Mouse (Mus musculus): ENCODE measurements at regions not wholly inside any gene's neighbourhood (a gene's known extent, or its start where the extent isn't known, plus 50 kb on each side); places are given as distances from the start of the nearest gene placed in this dataset.
A peak's percentile ranks its signal among the peaks of the same experiment; 100 is the strongest.

DNA sequence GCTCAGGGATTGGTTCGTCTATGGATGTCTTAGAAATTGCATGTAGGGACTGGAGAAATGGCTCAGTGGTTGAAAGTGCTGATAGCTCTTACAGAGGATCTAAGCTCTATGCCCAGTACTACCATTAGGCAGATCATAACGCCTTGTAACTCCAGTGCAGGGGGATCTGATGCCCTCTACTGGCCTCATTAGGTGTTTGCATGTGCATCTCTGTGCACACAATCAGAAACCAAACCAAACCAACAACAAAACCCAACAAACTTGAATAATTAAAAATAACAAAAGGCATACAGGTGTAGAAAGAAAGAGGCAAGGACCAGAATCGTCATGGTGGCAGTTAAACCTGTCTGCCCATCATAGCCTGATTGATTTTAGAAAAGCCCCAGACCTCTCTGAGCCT is 986.3 kb downstream of the Adgrl2 start:
- Histone ChIP-seq H3K4me3 (no peak overlapping the region), H3K4me2 (ENCODE audit: low read depth) (no peak overlapping the region), H3ac (ENCODE audit: control insufficient read depth, insufficient read length) (no peak overlapping the region), H3K27me3 (ENCODE audit: control insufficient read depth, insufficient read depth, insufficient read length) (no peaks in the 10 kb centered on the region), H3K79me2 (ENCODE audit: control insufficient read depth, insufficient read depth) (no peaks in the 10 kb centered on the region), H3K36me3 (ENCODE audit: control insufficient read depth, insufficient read depth) (no peaks in the 10 kb centered on the region)
- no peak for TF ChIP-seq TCF12 (IDR thresholded peaks at IDR 0.05; ENCODE audit: insufficient read depth, poor library complexity, severe bottlenecking)
- no peak for TF ChIP-seq MYOD1 (IDR thresholded peaks at IDR 0.05; ENCODE audit: control insufficient read depth in 1 of 3, insufficient read length in 2 of 3, low read depth in 2 of 3)
- no peak for TF ChIP-seq E2F4 (IDR thresholded peaks at IDR 0.05; ENCODE audit: insufficient read depth)
- no peak for TF ChIP-seq TCF3 (IDR thresholded peaks at IDR 0.05; ENCODE audit: insufficient read length, low read depth)
- TF ChIP-seq MYOG (IDR thresholded peaks at IDR 0.05; ENCODE audit: control insufficient read depth in 1 of 3, insufficient read depth in 1 of 3, insufficient read length in 2 of 3, low read depth in 2 of 3): no peak
- no peak for TF ChIP-seq POLR2A (IDR thresholded peaks at IDR 0.05; ENCODE audit: insufficient read length, low read depth)
- no peak for TF ChIP-seq REST (IDR thresholded peaks at IDR 0.05; ENCODE audit: insufficient read depth, insufficient read length)
- TF ChIP-seq MAX (IDR thresholded peaks at IDR 0.05; ENCODE audit: low read depth): no peak
- no peak for TF ChIP-seq SRF (IDR thresholded peaks at IDR 0.05; ENCODE audit: control insufficient read depth, insufficient read length, low read depth)
- no peak for TF ChIP-seq USF1 (IDR thresholded peaks at IDR 0.05; ENCODE audit: low read depth)
- TF ChIP-seq POLR2AphosphoS2 (IDR thresholded peaks at IDR 0.05; ENCODE audit: insufficient read length, low read depth): no peak
- TF ChIP-seq CEBPB (IDR thresholded peaks at IDR 0.05; ENCODE audit: insufficient read depth, poor library complexity, severe bottlenecking): no peak

DNA sequence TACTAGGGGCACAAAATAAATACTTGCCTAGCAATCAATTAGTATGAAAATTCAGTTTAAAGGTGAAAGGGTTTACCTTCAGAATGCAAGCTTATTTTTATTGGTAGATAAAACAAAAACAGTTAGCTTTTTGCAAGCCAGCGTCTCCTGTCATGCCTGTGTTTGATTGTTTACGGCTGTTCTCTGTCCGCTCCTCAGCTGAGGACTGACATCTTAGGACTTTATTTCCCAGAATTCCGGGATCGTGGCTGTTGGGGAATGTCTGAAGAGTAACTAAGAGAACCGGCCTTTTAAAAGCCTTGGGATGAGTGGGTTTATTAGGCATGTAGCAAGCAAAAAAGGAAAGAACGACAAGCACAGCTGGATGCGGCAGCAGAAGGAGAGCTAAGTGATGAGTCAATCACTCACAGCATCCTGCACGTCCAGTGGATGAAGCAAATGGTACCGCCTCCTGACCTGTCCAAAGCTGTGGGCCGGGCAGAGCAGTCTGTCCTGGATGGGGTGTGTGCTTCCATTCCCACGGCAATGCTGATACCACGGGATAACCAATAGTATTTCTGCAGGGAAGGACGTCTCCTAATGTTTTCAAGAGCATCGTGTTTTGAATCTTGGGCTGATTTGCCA is 990.9 kb downstream of the Adgrl2 start:
- Histone ChIP-seq H3K27me3 (ENCODE audit: control insufficient read depth, insufficient read depth, insufficient read length) (no peaks in the 10 kb centered on the region), H3K79me2 (ENCODE audit: control insufficient read depth, insufficient read depth) (no peaks in the 10 kb centered on the region), H3K4me2 (ENCODE audit: low read depth) (peak overlapping the region; percentile 28)

DNA sequence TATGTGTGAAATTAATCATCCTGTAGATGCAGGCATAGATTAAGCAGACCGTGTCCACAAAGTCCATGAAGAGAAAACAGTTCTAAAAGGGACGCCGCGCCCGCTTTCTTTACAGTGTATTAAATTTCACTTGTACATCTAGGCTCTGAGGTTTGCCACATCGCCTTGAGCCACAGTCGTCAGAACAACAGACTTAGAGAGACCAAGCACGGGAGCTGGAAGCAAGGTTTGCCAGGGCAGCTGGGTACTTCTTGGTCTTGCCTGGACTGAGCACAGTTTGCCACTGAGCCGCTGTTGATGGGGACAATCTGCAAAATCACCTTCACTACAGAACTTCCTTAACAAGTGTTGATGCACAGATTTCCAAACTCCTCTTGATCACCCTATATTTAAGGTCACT is 998.6 kb downstream of the Adgrl2 start:
- Histone ChIP-seq H3K4me3 (no peak overlapping the region), H3K79me2 (ENCODE audit: control insufficient read depth, insufficient read depth) (no peaks in the 10 kb centered on the region), H3K27me3 (ENCODE audit: control insufficient read depth, insufficient read depth, insufficient read length) (no peaks in the 10 kb centered on the region), H3K4me2 (ENCODE audit: low read depth) (no peak overlapping the region), H3ac (ENCODE audit: control insufficient read depth, insufficient read length) (no peak overlapping the region), H3K36me3 (ENCODE audit: control insufficient read depth, insufficient read depth) (no peaks in the 10 kb centered on the region)
- no peak for TF ChIP-seq POLR2A (IDR thresholded peaks at IDR 0.05; ENCODE audit: insufficient read length, low read depth)
- no peak for TF ChIP-seq MYOD1 (IDR thresholded peaks at IDR 0.05; ENCODE audit: control insufficient read depth in 1 of 3, insufficient read length in 2 of 3, low read depth in 2 of 3)
- TF ChIP-seq MYOG (IDR thresholded peaks at IDR 0.05; ENCODE audit: control insufficient read depth in 1 of 3, insufficient read depth in 1 of 3, insufficient read length in 2 of 3, low read depth in 2 of 3): no peak
- no peak for TF ChIP-seq E2F4 (IDR thresholded peaks at IDR 0.05; ENCODE audit: insufficient read depth)
- TF ChIP-seq USF1 (IDR thresholded peaks at IDR 0.05; ENCODE audit: low read depth): no peak
- no peak for TF ChIP-seq CEBPB (IDR thresholded peaks at IDR 0.05; ENCODE audit: insufficient read depth, poor library complexity, severe bottlenecking)
- TF ChIP-seq TCF3 (IDR thresholded peaks at IDR 0.05; ENCODE audit: insufficient read length, low read depth): no peak
- no peak for TF ChIP-seq TCF12 (IDR thresholded peaks at IDR 0.05; ENCODE audit: insufficient read depth, poor library complexity, severe bottlenecking)
- TF ChIP-seq MAX (IDR thresholded peaks at IDR 0.05; ENCODE audit: low read depth): no peak
- no peak for TF ChIP-seq REST (IDR thresholded peaks at IDR 0.05; ENCODE audit: insufficient read depth, insufficient read length)
- TF ChIP-seq POLR2AphosphoS2 (IDR thresholded peaks at IDR 0.05; ENCODE audit: insufficient read length, low read depth): no peak
- no peak for TF ChIP-seq SRF (IDR thresholded peaks at IDR 0.05; ENCODE audit: control insufficient read depth, insufficient read length, low read depth)

More for the DNA sequence above, 990.9 kb downstream of the Adgrl2 start:
- Histone ChIP-seq H3K36me3 (ENCODE audit: control insufficient read depth, insufficient read depth) (no peaks in the 10 kb centered on the region), H3K4me3 (no peak overlapping the region), H3ac (ENCODE audit: control insufficient read depth, insufficient read length) (no peak overlapping the region)
- TF ChIP-seq E2F4 (IDR thresholded peaks at IDR 0.05; ENCODE audit: insufficient read depth) (no peak), MYOD1 (IDR thresholded peaks at IDR 0.05; ENCODE audit: control insufficient read depth in 1 of 3, insufficient read length in 2 of 3, low read depth in 2 of 3) (peak in 2 of 3 experiments; percentile 95 to 96)

DNA sequence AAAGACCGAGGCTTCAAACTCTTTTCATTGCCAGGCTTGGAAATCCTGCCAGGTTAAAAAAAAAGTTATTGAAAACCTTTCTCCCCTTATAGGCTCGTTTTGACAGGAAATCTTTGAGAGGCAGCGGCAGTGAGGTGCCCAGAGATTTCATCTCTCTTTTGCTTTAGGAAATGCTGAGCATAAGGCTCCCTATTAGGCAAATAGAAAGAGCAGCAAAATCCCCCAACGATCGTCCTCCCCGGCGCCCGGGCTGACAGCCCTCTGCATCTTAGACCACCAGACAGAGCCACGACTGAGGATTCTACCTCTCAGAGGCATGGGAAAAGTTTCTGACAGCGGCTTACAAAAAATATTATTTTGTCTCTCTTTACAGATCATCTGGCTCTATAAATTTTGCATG is 999.5 kb downstream of the Adgrl2 start:
- no peaks in the 10 kb centered on the region for H3K27me3 ChIP-seq (ENCODE audit: control insufficient read depth, insufficient read depth, insufficient read length)
- no peak for TF ChIP-seq POLR2AphosphoS2 (IDR thresholded peaks at IDR 0.05; ENCODE audit: insufficient read length, low read depth)
- TF ChIP-seq USF1 (IDR thresholded peaks at IDR 0.05; ENCODE audit: low read depth): no peak
- no peak for TF ChIP-seq MYOG (IDR thresholded peaks at IDR 0.05; ENCODE audit: control insufficient read depth in 1 of 3, insufficient read depth in 1 of 3, insufficient read length in 2 of 3, low read depth in 2 of 3)
- TF ChIP-seq MAX (IDR thresholded peaks at IDR 0.05; ENCODE audit: low read depth): no peak
- no peak for TF ChIP-seq POLR2A (IDR thresholded peaks at IDR 0.05; ENCODE audit: insufficient read length, low read depth)
- no peak for TF ChIP-seq TCF3 (IDR thresholded peaks at IDR 0.05; ENCODE audit: insufficient read length, low read depth)
- TF ChIP-seq SRF (IDR thresholded peaks at IDR 0.05; ENCODE audit: control insufficient read depth, insufficient read length, low read depth): no peak
- no peak for TF ChIP-seq MYOD1 (IDR thresholded peaks at IDR 0.05; ENCODE audit: control insufficient read depth in 1 of 3, insufficient read length in 2 of 3, low read depth in 2 of 3)
- no peak for TF ChIP-seq REST (IDR thresholded peaks at IDR 0.05; ENCODE audit: insufficient read depth, insufficient read length)
- H3K79me2 ChIP-seq (ENCODE audit: control insufficient read depth, insufficient read depth): no peaks in the 10 kb centered on the region
- H3K36me3 ChIP-seq (ENCODE audit: control insufficient read depth, insufficient read depth): no peaks in the 10 kb centered on the region
- H3K4me3 ChIP-seq: no peak overlapping the region
- H3ac ChIP-seq (ENCODE audit: control insufficient read depth, insufficient read length): no peak overlapping the region
- no peak overlapping the region for H3K4me2 ChIP-seq (ENCODE audit: low read depth)

DNA sequence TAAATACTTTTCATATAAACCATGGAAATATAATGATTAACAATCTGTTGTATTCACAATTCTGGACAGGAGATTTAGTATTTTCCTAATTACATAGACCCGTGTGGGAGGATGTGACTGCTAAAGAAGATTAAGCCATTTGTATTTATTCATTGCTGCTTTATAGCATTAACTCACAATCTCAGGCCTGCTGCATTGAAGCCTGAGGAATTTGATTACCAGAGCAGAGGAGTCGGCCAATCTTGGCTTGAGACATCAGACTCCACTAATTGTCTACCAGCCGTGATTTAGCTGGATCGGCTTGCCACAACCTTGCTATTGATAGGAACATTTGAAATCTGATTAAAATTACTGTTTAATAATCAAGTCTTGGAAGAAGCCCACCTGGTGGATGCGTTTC is 1007.5 kb downstream of the Adgrl2 start:
- Histone ChIP-seq H3ac (ENCODE audit: control insufficient read depth, insufficient read length) (no peak overlapping the region), H3K79me2 (ENCODE audit: control insufficient read depth, insufficient read depth) (no peaks in the 10 kb centered on the region), H3K27me3 (ENCODE audit: control insufficient read depth, insufficient read depth, insufficient read length) (no peaks in the 10 kb centered on the region), H3K36me3 (ENCODE audit: control insufficient read depth, insufficient read depth) (no peaks in the 10 kb centered on the region), H3K4me2 (ENCODE audit: low read depth) (no peak overlapping the region), H3K4me3 (no peak overlapping the region)
- TF ChIP-seq TCF12 (IDR thresholded peaks at IDR 0.05; ENCODE audit: insufficient read depth, poor library complexity, severe bottlenecking) (no peak), USF1 (IDR thresholded peaks at IDR 0.05; ENCODE audit: low read depth) (no peak), SRF (IDR thresholded peaks at IDR 0.05; ENCODE audit: control insufficient read depth, insufficient read length, low read depth) (no peak), MYOG (IDR thresholded peaks at IDR 0.05; ENCODE audit: control insufficient read depth in 1 of 3, insufficient read depth in 1 of 3, insufficient read length in 2 of 3, low read depth in 2 of 3) (no peak), E2F4 (IDR thresholded peaks at IDR 0.05; ENCODE audit: insufficient read depth) (no peak), POLR2A (IDR thresholded peaks at IDR 0.05; ENCODE audit: insufficient read length, low read depth) (no peak), MYOD1 (IDR thresholded peaks at IDR 0.05; ENCODE audit: control insufficient read depth in 1 of 3, insufficient read length in 2 of 3, low read depth in 2 of 3) (no peak), CEBPB (IDR thresholded peaks at IDR 0.05; ENCODE audit: insufficient read depth, poor library complexity, severe bottlenecking) (no peak), REST (IDR thresholded peaks at IDR 0.05; ENCODE audit: insufficient read depth, insufficient read length) (no peak)
